17 mouse cellular contexts compared by ENCODE assay signal in genomic region chr17:52278523-52278922, GRCm38 (mm10).
A peak's percentile ranks its signal among the peaks of the same experiment; 100 is the strongest.
DNase-seq lines count a peak whose midpoint lies in the region.
"Had no signal": no experiment of that assay in that cellular context is flagged by ENCODE, and none has a peak within 500 bp of the region (broad histone marks: within the 10 kb centered on the region; RNA-seq: fewer than 3 reads in every experiment).

No protein-coding gene starts in this region.

- intact Hi-C loops in gastrocnemius, postnatal 14 days (cut with DNase I; ENCODE audit: low total_unique reads): no loop called here

- peak; percentile 46 for DNase-seq in 416B (ENCODE audit: low read depth)
- peak; percentile 5 for DNase-seq in T-cell, adult 2 months (ENCODE audit: low spot score)
- peak; percentile 30 to 74 for DNase-seq in thymus, adult 18-20 months
- DNase-seq in thymus, postnatal 25 days: peak; percentile 59
- no peak for DNase-seq in right cerebral cortex, postnatal 10 days (ENCODE audit: low spot score in 2 of 2)
- no peak for DNase-seq in gastrocnemius, postnatal 14 days
- DNase-seq: adrenal gland, postnatal 25 days; cerebellum, adult 18-20 months; cerebellum, postnatal 25 days; gastrocnemius, adult 2 months; heart, adult 2 months; kidney, adult 9 months; layer of hippocampus, adult 9-11 months; lung, adult 18-20 months; lung, postnatal 4 days; right cerebral cortex, adult 18-20 months; right cerebral cortex, postnatal 4 days had no signal

Comparison
In these comparisons a context has a peak if more than half of its experiments do, and no peak if none do; other contexts are left out.
1. DNase-seq: peak in 416B (single experiment), T-cell, adult 2 months (single experiment), thymus, adult 18-20 months (2 of 2) and thymus, postnatal 25 days (single experiment); none in right cerebral cortex, postnatal 10 days (0 of 2) and gastrocnemius, postnatal 14 days (single experiment).